Mouse (Mus musculus) ES-Bruce4 (cell line): Measurements from ENCODE around the gene Svop. TPM values are rescaled to one million over a fixed set of nuclear protein-coding genes. Genes with fewer than 3 reads are reported as not detected.

Experiments used
- H3K27ac ChIP-seq: 2 replicates; pipeline ENCODE4 v1.5.1; 2012; ENCODE audit warnings: low read length, inconsistent platforms; ENCODE audit not compliant: insufficient read depth
- H3K27me3 ChIP-seq: 2 replicates; pipeline ENCODE4 v1.6.1; 2012; ENCODE audit warnings: mild to moderate bottlenecking, low read length, inconsistent platforms; ENCODE audit not compliant: control insufficient read depth, poor library complexity, insufficient read depth, severe bottlenecking
- H3K36me3 ChIP-seq: 2 replicates; pipeline ENCODE4 v1.6.1; 2012; ENCODE audit warnings: inconsistent platforms, mild to moderate bottlenecking, low read length, moderate library complexity; ENCODE audit not compliant: control insufficient read depth, poor library complexity, insufficient read depth, severe bottlenecking
- H3K4me1 ChIP-seq: one replicate; pipeline ENCODE4 v1.8.1; 2011; ENCODE audit warnings: low read length; ENCODE audit not compliant: control insufficient read depth, insufficient read depth
- H3K4me3 ChIP-seq: 2 replicates; pipeline ENCODE4 v1.5.1; 2011; ENCODE audit warnings: low read depth, mild to moderate bottlenecking, low read length
- H3K9ac ChIP-seq: 2 replicates; pipeline ENCODE4 v1.6.1; 2012; ENCODE audit warnings: low read depth, mild to moderate bottlenecking, inconsistent platforms; ENCODE audit not compliant: poor library complexity, severe bottlenecking
- H3K9me3 ChIP-seq: replicated peaks from 2 replicates; pipeline ENCODE4 v1.6.1; 2012; ENCODE audit warnings: mild to moderate bottlenecking, low read length, inconsistent platforms; ENCODE audit not compliant: control insufficient read depth, poor library complexity, insufficient read depth, severe bottlenecking
- CTCF ChIP-seq: IDR thresholded peaks from one replicate; pipeline ENCODE4 v1.8.1; 2011; ENCODE audit warnings: low read depth, low read length
- EP300 ChIP-seq: IDR thresholded peaks from 2 replicates; pipeline ENCODE4 v1.6.1; 2011; ENCODE audit warnings: low read depth, low read length; ENCODE audit not compliant: insufficient read depth
- POLR2A ChIP-seq: IDR thresholded peaks from one replicate; pipeline ENCODE4 v1.8.1; 2011; ENCODE audit warnings: low read length; ENCODE audit not compliant: insufficient read depth
- polyA plus RNA-seq: library from polyadenylated mRNA; stranded (reverse); fragments of >200 nt; gene quantifications from 2 replicates; pipeline ENCODE4 v1.2.4, GENCODE M21; 2011; ENCODE audit warnings: low read depth; ENCODE audit not compliant: missing spikeins, insufficient read depth, insufficient read length

Gene Svop
- polyA plus RNA-seq, 1 experiment = 11.0 TPM

- H3K9me3 ChIP-seq = no peaks in the 10 kb centered on the region
- no peaks in the 10 kb centered on the region for H3K27me3 ChIP-seq
- no peak overlapping the region for H3K9ac ChIP-seq
- H3K4me1 ChIP-seq = peaks cover 12% of the 10 kb centered on the region
- TF ChIP-seq EP300 (no peak), POLR2A (no peak), CTCF (peak; percentile 59)
- H3K4me3 ChIP-seq = no peak overlapping the region
- H3K27ac ChIP-seq = no peak overlapping the region
- peaks cover 55% of the 10 kb centered on the region for H3K36me3 ChIP-seq
These were observed 42.7 kb upstream of the Svop start for GRCm38 (mm10) chr5:114134091-114134534.

- TF ChIP-seq CTCF (no peak), POLR2A (no peak), EP300 (no peak)
- Histone ChIP-seq H3K27me3 (no peaks in the 10 kb centered on the region), H3K27ac (no peak overlapping the region), H3K9me3 (no peaks in the 10 kb centered on the region), H3K4me3 (no peak overlapping the region), H3K9ac (no peak overlapping the region), H3K36me3 (peaks cover 50% of the 10 kb centered on the region), H3K4me1 (peaks cover 9% of the 10 kb centered on the region)
These were observed 41.5 kb upstream of the Svop start for GRCm38 (mm10) chr5:114132841-114133240.

- no peaks in the 10 kb centered on the region for H3K9me3 ChIP-seq
- H3K36me3 ChIP-seq = peaks cover 36% of the 10 kb centered on the region
- H3K4me1 ChIP-seq = peaks cover 3% of the 10 kb centered on the region
- peak overlapping the region; percentile 7; the same call in 1 of the 2 replicates for H3K27ac ChIP-seq
- no peaks in the 10 kb centered on the region for H3K27me3 ChIP-seq
- peak overlapping the region; percentile 81 for H3K9ac ChIP-seq
- H3K4me3 ChIP-seq = peak overlapping the region; percentile 73
- peak; percentile 30; the same call in 1 of the 2 replicates for TF ChIP-seq EP300
- TF ChIP-seq CTCF = no peak
These were observed 40.1 kb upstream of the Svop start for GRCm38 (mm10) chr5:114131521-114131840.

GRCm38 (mm10) chr5:114130698-114131520 lies 39.5 kb upstream of the Svop start:
- H3K4me3 ChIP-seq = peak overlapping the region; percentile 73
- H3K27ac ChIP-seq = peak overlapping the region; percentile 7; the same call in 1 of the 2 replicates
- no peak for TF ChIP-seq EP300
- no peak for TF ChIP-seq CTCF
- no peak for TF ChIP-seq POLR2A
- H3K4me1 ChIP-seq = peaks cover 5% of the 10 kb centered on the region
- H3K27me3 ChIP-seq = no peaks in the 10 kb centered on the region
- H3K9ac ChIP-seq = peak overlapping the region; percentile 81
- no peaks in the 10 kb centered on the region for H3K9me3 ChIP-seq
- peaks cover 31% of the 10 kb centered on the region for H3K36me3 ChIP-seq

DNA sequence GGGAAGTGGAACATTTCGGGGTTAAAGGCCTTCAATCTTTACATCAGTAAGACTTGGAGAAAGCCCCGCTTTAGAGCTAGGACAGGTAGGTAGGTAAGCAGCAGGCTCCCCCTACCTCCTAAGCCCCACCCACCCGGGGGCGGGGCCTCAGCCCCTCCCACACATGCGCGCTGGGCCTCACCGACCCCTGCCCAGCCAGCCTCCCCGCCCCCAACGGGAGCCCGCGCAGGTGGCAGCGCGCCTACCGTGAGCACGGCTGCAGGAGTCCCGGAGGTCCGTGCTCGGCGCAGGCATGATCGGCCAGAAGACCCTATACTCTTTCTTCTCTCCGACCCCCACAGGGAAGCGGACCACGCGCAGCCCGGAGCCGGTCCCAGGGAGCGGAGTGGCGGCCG lies 38.8 kb upstream of the Svop start, which contains the start of gene Ung:
Gene Ung (plus strand): TSS at position 176 of the 395 bp plus-strand sequence.
- peak within 1 kb of the TSS; percentile 81 for H3K9ac ChIP-seq
- peak within 1 kb of the TSS; percentile 73 for H3K4me3 ChIP-seq
- no peaks in the 10 kb centered on the region for H3K27me3 ChIP-seq
- H3K4me1 ChIP-seq = peaks cover 8% of the 10 kb centered on the region
- no peaks in the 10 kb centered on the region for H3K9me3 ChIP-seq
- H3K27ac ChIP-seq = peak within 1 kb of the TSS; percentile 41
- TF ChIP-seq CTCF (no peak), POLR2A (peak; percentile 33)
- peaks cover 24% of the 10 kb centered on the region for H3K36me3 ChIP-seq

GRCm38 (mm10) chr5:114129550-114130210 lies 38.3 kb upstream of the Svop start:
- peak overlapping the region; percentile 41 for H3K27ac ChIP-seq
- H3K4me1 ChIP-seq = peaks cover 9% of the 10 kb centered on the region
- peaks cover 22% of the 10 kb centered on the region for H3K36me3 ChIP-seq
- TF ChIP-seq POLR2A (no peak), EP300 (no peak), CTCF (no peak)
- H3K9ac ChIP-seq = peak overlapping the region; percentile 81
- H3K27me3 ChIP-seq = no peaks in the 10 kb centered on the region
- peak overlapping the region; percentile 63 for H3K4me3 ChIP-seq
- H3K9me3 ChIP-seq = no peaks in the 10 kb centered on the region
